Mouse (Mus musculus) lung, embryonic 14.5 days (tissue): ENCODE data around the gene Cnih2. TPM values are rescaled to one million over a fixed set of nuclear protein-coding genes. Genes with fewer than 3 reads are reported as not detected.
"Not testable (repeated sequence)": the region's sequence is repeated elsewhere in the genome, so short reads cannot be mapped to it uniquely, and the experiment has no call there.

Source experiments
- ATAC-seq: fragments of 200-750 bp; cut with Nextera tagmentation; 2 replicates; pipeline ENCODE4 v1.8.0; 2017; ENCODE audit warnings: mild to moderate bottlenecking, moderate TSS enrichment, moderate library complexity; ENCODE audit not compliant: insufficient read depth
- DNase-seq: peaks from one replicate; pipeline ENCODE4 v3.0.0-alpha.2; 2015
- H3K27ac ChIP-seq: fragments of 300-500 bp; sonication (generic); 2 replicates; pipeline ENCODE4 v1.5.1; 2014; ENCODE audit warnings: low read depth, mild to moderate bottlenecking, moderate library complexity
- H3K27me3 ChIP-seq: fragments of 300-500 bp; sonication (generic); 2 replicates; pipeline ENCODE4 v1.6.1; 2014; ENCODE audit warnings: low read length, control low read depth; ENCODE audit not compliant: insufficient read depth
- H3K36me3 ChIP-seq: fragments of 300-500 bp; sonication (generic); 2 replicates; pipeline ENCODE4 v1.6.1; 2014; ENCODE audit warnings: control low read depth; ENCODE audit not compliant: insufficient read depth
- H3K4me1 ChIP-seq: fragments of 300-500 bp; sonication (generic); 2 replicates; pipeline ENCODE4 v1.6.1; 2014; ENCODE audit warnings: antibody characterized with exemption, control low read depth; ENCODE audit not compliant: insufficient read depth
- H3K4me2 ChIP-seq: fragments of 300-500 bp; sonication (generic); 2 replicates; pipeline ENCODE4 v1.6.1; 2014; ENCODE audit warnings: mild to moderate bottlenecking
- H3K4me3 ChIP-seq: fragments of 300-500 bp; sonication (generic); 2 replicates; pipeline ENCODE4 v1.5.1; 2014; ENCODE audit warnings: low read depth, low read length
- H3K9ac ChIP-seq: fragments of 300-500 bp; sonication (generic); 2 replicates; pipeline ENCODE4 v1.6.1; 2014
- H3K9me3 ChIP-seq: fragments of 300-500 bp; sonication (generic); 2 replicates; pipeline ENCODE4 v1.6.1; 2016; ENCODE audit warnings: low read depth, low read length, control low read depth
- CTCF ChIP-seq: IDR thresholded peaks from 2 replicates; pipeline ENCODE4 v1.5.1; 2016; ENCODE audit warnings: antibody characterized with exemption, low read depth
- WGBS: fragments of 180-500 bp; shearing (Covaris S2); extraction: QIAGEN DNeasy Blood & Tissue Kit; methylation state at CpG from one replicate; pipeline ENCODE4 v1.1.7; 2014; 5-methylcytosine and 5-hydroxymethylcytosine counted together
- polyA plus RNA-seq: library from polyadenylated mRNA; unstranded; fragments of >200 nt; fragmentation: Nextera tagmentation; extraction: Ambion mirVana; gene quantifications from 2 replicates; pipeline ENCODE4 v1.2.1, GENCODE M21; 2014

Gene Cnih2
- polyA plus RNA-seq, 1 experiment from 2014 or later = 14.8 TPM

GRCm38 (mm10) chr19:5094243-5094632, 4.1 kb downstream of the Cnih2 start:
- peaks cover 39% of the 10 kb centered on the region for H3K36me3 ChIP-seq
- 1% methylated on average over 21 of the region's 21 CpGs for WGBS
- H3K9ac ChIP-seq = no peak overlapping the region
- DNase-seq (peak; percentile 97), ATAC-seq (peak; percentile 47)
- H3K4me1 ChIP-seq = peaks cover 4% of the 10 kb centered on the region; the same call in 1 of the 2 replicates
- H3K9me3 ChIP-seq = no peaks in the 10 kb centered on the region
- no peak overlapping the region for H3K27ac ChIP-seq
- TF ChIP-seq CTCF = peak; percentile 93
- no peaks in the 10 kb centered on the region for H3K27me3 ChIP-seq
- H3K4me2 ChIP-seq = no peak overlapping the region
- H3K4me3 ChIP-seq = no peak overlapping the region

- H3K9ac ChIP-seq = no peak overlapping the region
- no peak overlapping the region for H3K4me2 ChIP-seq
- no peaks in the 10 kb centered on the region for H3K9me3 ChIP-seq
- H3K36me3 ChIP-seq = peaks cover 39% of the 10 kb centered on the region; the same call in 1 of the 2 replicates
- 65% methylated on average over 12 of the region's 12 CpGs for WGBS
- H3K4me3 ChIP-seq = no peak overlapping the region
- TF ChIP-seq CTCF = no peak
- H3K27me3 ChIP-seq = no peaks in the 10 kb centered on the region
- ATAC-seq (no peak), DNase-seq (no peak)
- peaks cover 8% of the 10 kb centered on the region; the same call in 1 of the 2 replicates for H3K4me1 ChIP-seq
- no peak overlapping the region for H3K27ac ChIP-seq
These were observed 4.7 kb downstream of the Cnih2 start for GRCm38 (mm10) chr19:5093481-5094242.

- H3K4me2 ChIP-seq = no peak overlapping the region
- no peaks in the 10 kb centered on the region for H3K9me3 ChIP-seq
- 84% methylated on average over 10 of the region's 10 CpGs for WGBS
- ATAC-seq (no peak), DNase-seq (no peak)
- no peak for TF ChIP-seq CTCF
- H3K27me3 ChIP-seq = no peaks in the 10 kb centered on the region
- H3K4me3 ChIP-seq = no peak overlapping the region
- H3K36me3 ChIP-seq = peaks cover 39% of the 10 kb centered on the region; the same call in 1 of the 2 replicates
- no peak overlapping the region for H3K9ac ChIP-seq
- no peak overlapping the region for H3K27ac ChIP-seq
- H3K4me1 ChIP-seq = peaks cover 8% of the 10 kb centered on the region; the same call in 1 of the 2 replicates
These were observed 6.2 kb downstream of the Cnih2 start for GRCm38 (mm10) chr19:5092083-5092482.

- Histone ChIP-seq H3K9me3 (no peaks in the 10 kb centered on the region), H3K4me1 (peaks cover 8% of the 10 kb centered on the region; the same call in 1 of the 2 replicates), H3K36me3 (peaks cover 39% of the 10 kb centered on the region; the same call in 1 of the 2 replicates), H3K27ac (no peak overlapping the region), H3K27me3 (peaks cover 21% of the 10 kb centered on the region), H3K9ac (peak overlapping the region; percentile 69; the same call in 1 of the 2 replicates), H3K4me3 (peak overlapping the region; percentile 82), H3K4me2 (peak overlapping the region; percentile 89)
- ATAC-seq = no peak
- WGBS = 90% methylated on average over 4 of the region's 4 CpGs
- TF ChIP-seq CTCF = no peak
- DNase-seq = no peak
These were observed 9.0 kb downstream of the Cnih2 start for GRCm38 (mm10) chr19:5089324-5089723.

DNA sequence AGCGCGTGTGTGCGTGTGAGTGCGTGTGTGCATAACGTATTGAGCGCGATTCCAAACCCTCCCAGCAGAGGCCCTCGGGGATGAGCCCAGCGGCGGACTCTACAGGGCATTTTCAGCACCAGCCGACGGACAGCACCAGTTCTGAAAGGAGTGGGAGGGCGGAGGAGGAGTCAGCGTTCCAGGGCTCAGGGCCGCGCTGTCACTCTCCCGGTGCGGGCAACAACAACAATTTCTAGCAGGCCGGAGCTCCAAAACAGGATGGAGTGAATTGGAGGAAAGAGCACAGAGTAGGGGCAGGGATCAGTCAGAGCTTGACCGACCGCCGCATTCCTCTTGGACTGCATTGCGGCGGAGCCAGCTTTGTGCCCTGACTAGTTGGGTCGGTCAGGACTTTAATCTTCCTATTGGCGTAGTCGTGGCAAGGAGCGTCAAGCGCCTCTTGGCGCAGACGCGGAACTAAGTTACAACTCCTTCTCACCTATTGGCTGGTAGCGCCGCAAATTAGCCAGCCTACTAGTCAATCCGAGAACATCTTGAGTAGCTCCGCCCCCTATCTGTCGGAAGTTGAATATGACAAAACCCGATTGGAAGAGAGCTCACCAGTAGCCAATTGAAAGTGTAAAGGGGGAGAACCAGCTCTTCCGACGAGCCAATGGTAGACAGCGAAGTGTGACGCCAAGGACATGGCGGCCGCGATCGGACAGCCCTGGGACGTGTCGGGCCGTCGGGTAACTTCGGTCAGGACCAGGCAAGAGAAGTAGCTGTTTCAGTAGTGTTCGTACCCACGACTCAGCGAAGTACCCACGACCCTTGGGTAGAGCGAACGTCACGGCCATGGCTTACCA, 10.2 kb downstream of the Cnih2 start, which contains the start of gene Yif1a:
TSS of gene Yif1a (plus strand) at position 655 of the 845 bp plus-strand sequence.
- Histone ChIP-seq H3K4me2 (peak within 1 kb of the TSS; percentile 89), H3K4me3 (peak within 1 kb of the TSS; percentile 82), H3K9ac (peak within 1 kb of the TSS; percentile 69), H3K27ac (peak within 1 kb of the TSS; percentile 76), H3K9me3 (no peaks in the 10 kb centered on the region), H3K36me3 (peaks cover 35% of the 10 kb centered on the region; the same call in 1 of the 2 replicates), H3K27me3 (peaks cover 33% of the 10 kb centered on the region), H3K4me1 (peaks cover 8% of the 10 kb centered on the region; the same call in 1 of the 2 replicates)
- peak; percentile 96 for ATAC-seq
- TF ChIP-seq CTCF = peak; percentile 77
- DNase-seq = peak; percentile 99
- whole genome bisulfite sequencing = under 1% methylated on average over 58 of the region's 58 CpGs

- not testable (repeated sequence) for H3K9ac ChIP-seq, DNase-seq, H3K4me1 ChIP-seq, H3K4me2 ChIP-seq, H3K9me3 ChIP-seq, ATAC-seq, H3K27ac ChIP-seq, H3K4me3 ChIP-seq
- WGBS = 48% methylated on average over 4 of the region's 4 CpGs
- peaks cover 21% of the 10 kb centered on the region; the same call in 1 of the 2 replicates for H3K36me3 ChIP-seq
- H3K27me3 ChIP-seq = peaks cover 49% of the 10 kb centered on the region
These were observed 11.8 kb downstream of the Cnih2 start for GRCm38 (mm10) chr19:5086533-5086932.
